Mouse (Mus musculus) neural tube, embryonic 12.5 days (tissue): ENCODE measurements around the gene Cdk18. TPM values are rescaled to one million over a fixed set of nuclear protein-coding genes. Genes with fewer than 3 reads are reported as not detected.

ENCODE experiments used
- ATAC-seq: fragments of 200-750 bp; cut with Nextera tagmentation; 2 replicates; pipeline ENCODE4 v1.8.0; 2017; ENCODE audit warnings: low read depth, mild to moderate bottlenecking, moderate TSS enrichment, moderate library complexity; ENCODE audit not compliant: low FRiP score
- H3K27ac ChIP-seq: fragments of 300-500 bp; sonication (generic); 2 replicates; pipeline ENCODE4 v1.5.1; 2016
- H3K27me3 ChIP-seq: fragments of 300-500 bp; sonication (generic); replicated peaks from 2 replicates; pipeline ENCODE4 v1.6.1; 2016; ENCODE audit warnings: mild to moderate bottlenecking
- H3K36me3 ChIP-seq: fragments of 300-500 bp; sonication (generic); 2 replicates; pipeline ENCODE4 v1.6.1; 2016; ENCODE audit warnings: mild to moderate bottlenecking
- H3K4me1 ChIP-seq: fragments of 300-500 bp; sonication (generic); 2 replicates; pipeline ENCODE4 v1.6.1; 2016
- H3K4me2 ChIP-seq: fragments of 300-500 bp; sonication (generic); replicated peaks from 2 replicates; pipeline ENCODE4 v1.6.1; 2016; ENCODE audit warnings: mild to moderate bottlenecking
- H3K4me3 ChIP-seq: fragments of 300-500 bp; sonication (generic); 2 replicates; pipeline ENCODE4 v1.5.1; 2016
- H3K9ac ChIP-seq: fragments of 300-500 bp; sonication (generic); 2 replicates; pipeline ENCODE4 v1.6.1; 2016; ENCODE audit warnings: mild to moderate bottlenecking
- H3K9me3 ChIP-seq: fragments of 300-500 bp; sonication (generic); 2 replicates; pipeline ENCODE4 v1.6.1; 2016; ENCODE audit warnings: mild to moderate bottlenecking
- WGBS: fragments of 180-500 bp; shearing (Covaris S2); methylation state at CpG from one replicate; pipeline ENCODE4 v1.1.7; 2016; 5-methylcytosine and 5-hydroxymethylcytosine counted together
- polyA plus RNA-seq: library from polyadenylated mRNA; unstranded; fragments of >200 nt; fragmentation: Nextera tagmentation; extraction: Ambion mirVana; gene quantifications from 2 replicates; pipeline ENCODE4 v1.2.1, GENCODE M21; 2016

Cdk18 gene
- polyA plus RNA-seq, 1 experiment from 2014 or later: 0.84 TPM

- Histone ChIP-seq H3K4me2 (no peak overlapping the region), H3K9ac (no peak overlapping the region), H3K4me1 (no peaks in the 10 kb centered on the region), H3K27ac (no peak overlapping the region), H3K27me3 (no peaks in the 10 kb centered on the region), H3K4me3 (no peak overlapping the region), H3K36me3 (no peaks in the 10 kb centered on the region), H3K9me3 (peaks cover 8% of the 10 kb centered on the region)
- ATAC-seq: no peak
- 82% methylated on average over 6 of the region's 6 CpGs for WGBS
Observed at GRCm38 (mm10) chr1:132101953-132102697, 37.4 kb downstream of the Cdk18 start.

GRCm38 (mm10) chr1:132099775-132100174 is 39.7 kb downstream of the Cdk18 start:
- Histone ChIP-seq H3K4me3 (no peak overlapping the region), H3K36me3 (no peaks in the 10 kb centered on the region), H3K9me3 (peaks cover 8% of the 10 kb centered on the region), H3K9ac (no peak overlapping the region), H3K4me2 (no peak overlapping the region), H3K4me1 (no peaks in the 10 kb centered on the region), H3K27me3 (no peaks in the 10 kb centered on the region), H3K27ac (no peak overlapping the region)
- WGBS: 79% methylated on average over 4 of the region's 4 CpGs
- ATAC-seq: no peak

- no peaks in the 10 kb centered on the region for H3K4me1 ChIP-seq
- H3K9ac ChIP-seq: no peak overlapping the region
- no peak overlapping the region for H3K4me3 ChIP-seq
- H3K36me3 ChIP-seq: no peaks in the 10 kb centered on the region
- WGBS: 79% methylated on average over 4 of the region's 4 CpGs
- peaks cover 8% of the 10 kb centered on the region for H3K9me3 ChIP-seq
- no peak overlapping the region for H3K4me2 ChIP-seq
- ATAC-seq: no peak
- no peaks in the 10 kb centered on the region for H3K27me3 ChIP-seq
- no peak overlapping the region for H3K27ac ChIP-seq
Observed at GRCm38 (mm10) chr1:132099016-132099415, 40.5 kb downstream of the Cdk18 start.

- Histone ChIP-seq H3K4me1 (no peaks in the 10 kb centered on the region), H3K4me2 (no peak overlapping the region), H3K4me3 (no peak overlapping the region), H3K9me3 (peaks cover 8% of the 10 kb centered on the region), H3K9ac (no peak overlapping the region), H3K36me3 (no peaks in the 10 kb centered on the region), H3K27ac (no peak overlapping the region), H3K27me3 (no peaks in the 10 kb centered on the region)
- WGBS: 79% methylated on average over 1 of the region's 1 CpGs
- ATAC-seq: no peak
Observed at GRCm38 (mm10) chr1:132098076-132098475, 41.4 kb downstream of the Cdk18 start.

GRCm38 (mm10) chr1:132095356-132096004 is 44.0 kb downstream of the Cdk18 start:
- Histone ChIP-seq H3K4me1 (no peaks in the 10 kb centered on the region), H3K9me3 (no peaks in the 10 kb centered on the region), H3K4me3 (no peak overlapping the region), H3K9ac (no peak overlapping the region), H3K27me3 (no peaks in the 10 kb centered on the region), H3K4me2 (no peak overlapping the region), H3K36me3 (no peaks in the 10 kb centered on the region), H3K27ac (no peak overlapping the region)
- 76% methylated on average over 11 of the region's 11 CpGs for WGBS
- ATAC-seq: no peak

- Histone ChIP-seq H3K4me3 (no peak overlapping the region), H3K9ac (no peak overlapping the region), H3K27ac (no peak overlapping the region), H3K9me3 (no peaks in the 10 kb centered on the region), H3K4me2 (no peak overlapping the region), H3K27me3 (no peaks in the 10 kb centered on the region), H3K36me3 (no peaks in the 10 kb centered on the region), H3K4me1 (no peaks in the 10 kb centered on the region)
- ATAC-seq: no peak
- WGBS: 87% methylated on average over 4 of the region's 4 CpGs
Observed at GRCm38 (mm10) chr1:132093269-132093668, 46.2 kb downstream of the Cdk18 start.

- no peaks in the 10 kb centered on the region for H3K9me3 ChIP-seq
- H3K9ac ChIP-seq: no peak overlapping the region
- no peak overlapping the region for H3K27ac ChIP-seq
- H3K36me3 ChIP-seq: no peaks in the 10 kb centered on the region
- H3K4me1 ChIP-seq: no peaks in the 10 kb centered on the region
- no peak overlapping the region for H3K4me3 ChIP-seq
- no peak overlapping the region for H3K4me2 ChIP-seq
- no peak for ATAC-seq
- 87% methylated on average over 4 of the region's 4 CpGs for WGBS
- H3K27me3 ChIP-seq: no peaks in the 10 kb centered on the region
Observed at GRCm38 (mm10) chr1:132090266-132090665, 49.2 kb downstream of the Cdk18 start.

- no peak overlapping the region for H3K4me3 ChIP-seq
- H3K9me3 ChIP-seq: no peaks in the 10 kb centered on the region
- H3K4me2 ChIP-seq: no peak overlapping the region
- H3K9ac ChIP-seq: no peak overlapping the region
- H3K36me3 ChIP-seq: no peaks in the 10 kb centered on the region
- no peak for ATAC-seq
- no peaks in the 10 kb centered on the region for H3K4me1 ChIP-seq
- no peaks in the 10 kb centered on the region for H3K27me3 ChIP-seq
- 88% methylated on average over 6 of the region's 6 CpGs for WGBS
- no peak overlapping the region for H3K27ac ChIP-seq
Observed at GRCm38 (mm10) chr1:132089767-132090166, 49.7 kb downstream of the Cdk18 start.

GRCm38 (mm10) chr1:132088181-132088671 is 51.3 kb downstream of the Cdk18 start:
- H3K27ac ChIP-seq: no peak overlapping the region
- no peak for ATAC-seq
- no peak overlapping the region for H3K4me3 ChIP-seq
- no peaks in the 10 kb centered on the region for H3K9me3 ChIP-seq
- 84% methylated on average over 5 of the region's 5 CpGs for WGBS
- H3K36me3 ChIP-seq: no peaks in the 10 kb centered on the region
- no peak overlapping the region for H3K9ac ChIP-seq
- no peaks in the 10 kb centered on the region for H3K4me1 ChIP-seq
- no peak overlapping the region for H3K4me2 ChIP-seq
- H3K27me3 ChIP-seq: no peaks in the 10 kb centered on the region

- H3K27me3 ChIP-seq: no peaks in the 10 kb centered on the region
- H3K4me1 ChIP-seq: no peaks in the 10 kb centered on the region
- H3K36me3 ChIP-seq: no peaks in the 10 kb centered on the region
- H3K4me2 ChIP-seq: no peak overlapping the region
- H3K27ac ChIP-seq: no peak overlapping the region
- WGBS: 74% methylated on average over 7 of the region's 7 CpGs
- H3K4me3 ChIP-seq: no peak overlapping the region
- ATAC-seq: no peak
- H3K9me3 ChIP-seq: no peaks in the 10 kb centered on the region
- H3K9ac ChIP-seq: no peak overlapping the region
Observed at GRCm38 (mm10) chr1:132085181-132086049, 54.1 kb downstream of the Cdk18 start.

- H3K9me3 ChIP-seq: no peaks in the 10 kb centered on the region
- H3K9ac ChIP-seq: no peak overlapping the region
- ATAC-seq: no peak
- no peak overlapping the region for H3K4me2 ChIP-seq
- H3K36me3 ChIP-seq: no peaks in the 10 kb centered on the region
- no peaks in the 10 kb centered on the region for H3K27me3 ChIP-seq
- WGBS: 89% methylated on average over 2 of the region's 2 CpGs
- no peak overlapping the region for H3K27ac ChIP-seq
- H3K4me1 ChIP-seq: no peaks in the 10 kb centered on the region
- no peak overlapping the region for H3K4me3 ChIP-seq
Observed at GRCm38 (mm10) chr1:132078413-132078812, 61.1 kb downstream of the Cdk18 start.

- Histone ChIP-seq H3K27ac (no peak overlapping the region), H3K4me3 (no peak overlapping the region), H3K9ac (no peak overlapping the region), H3K36me3 (no peaks in the 10 kb centered on the region), H3K27me3 (no peaks in the 10 kb centered on the region), H3K9me3 (no peaks in the 10 kb centered on the region), H3K4me2 (no peak overlapping the region), H3K4me1 (no peaks in the 10 kb centered on the region)
- ATAC-seq: no peak
- 87% methylated on average over 10 of the region's 10 CpGs for WGBS
Observed at GRCm38 (mm10) chr1:132075576-132075975, 63.9 kb downstream of the Cdk18 start.
